Mouse (Mus musculus) intestine, embryonic 14.5 days (tissue): ENCODE measurements around the gene Smad9. TPM values are rescaled to one million over a fixed set of nuclear protein-coding genes. Genes with fewer than 3 reads are reported as not detected.

Experiments used
- ATAC-seq: fragments of 200-750 bp; cut with Nextera tagmentation; replicated peaks from 2 replicates; pipeline ENCODE4 v1.8.0; 2017; ENCODE audit warnings: low read depth, moderate number of reproducible peaks, moderate TSS enrichment, moderate library complexity; ENCODE audit not compliant: low FRiP score, low TSS enrichment
- DNase-seq: peaks from one replicate; pipeline ENCODE4 v3.0.0-alpha.2; 2018; ENCODE audit warnings: low spot score
- H3K27ac ChIP-seq: fragments of 300-500 bp; sonication (generic); 2 replicates; pipeline ENCODE4 v1.5.1; 2014; ENCODE audit warnings: low read depth, mild to moderate bottlenecking, control low read depth
- H3K27me3 ChIP-seq: fragments of 300-500 bp; sonication (generic); replicated peaks from 2 replicates; pipeline ENCODE4 v1.6.1; 2014; ENCODE audit warnings: low read length, control low read depth; ENCODE audit not compliant: control insufficient read depth, insufficient read depth
- H3K36me3 ChIP-seq: fragments of 300-500 bp; sonication (generic); 2 replicates; pipeline ENCODE4 v1.6.1; 2014; ENCODE audit warnings: low read length, control low read depth; ENCODE audit not compliant: control insufficient read depth, insufficient read depth
- H3K4me1 ChIP-seq: fragments of 300-500 bp; sonication (generic); replicated peaks from 2 replicates; pipeline ENCODE4 v1.6.1; 2014; ENCODE audit warnings: low read length, control low read depth, mixed read lengths; ENCODE audit not compliant: control insufficient read depth, insufficient read depth
- H3K4me2 ChIP-seq: fragments of 300-500 bp; sonication (generic); 2 replicates; pipeline ENCODE4 v1.6.1; 2014; ENCODE audit warnings: low read length
- H3K4me3 ChIP-seq: fragments of 300-500 bp; sonication (generic); 2 replicates; pipeline ENCODE4 v1.5.1; 2014; ENCODE audit warnings: low read depth, low read length, control low read depth, mixed read lengths
- H3K9ac ChIP-seq: fragments of 300-500 bp; sonication (generic); 2 replicates; pipeline ENCODE4 v1.6.1; 2014; ENCODE audit warnings: mild to moderate bottlenecking, low read length
- H3K9me3 ChIP-seq: fragments of 300-500 bp; sonication (generic); 2 replicates; pipeline ENCODE4 v1.6.1; 2016; ENCODE audit warnings: low read length, control low read depth; ENCODE audit not compliant: control insufficient read depth
- WGBS: fragments of 180-500 bp; shearing (Covaris S2); extraction: QIAGEN DNeasy Blood & Tissue Kit; methylation state at CpG from one replicate; pipeline ENCODE4 v1.1.7; 2014; 5-methylcytosine and 5-hydroxymethylcytosine counted together
- polyA plus RNA-seq: library from polyadenylated mRNA; unstranded; fragments of >200 nt; fragmentation: Nextera tagmentation; extraction: Ambion mirVana; gene quantifications from 2 replicates; pipeline ENCODE4 v1.2.1, GENCODE M21; 2014

Gene Smad9
- polyA plus RNA-seq, 1 experiment from 2014 or later = 3.7 TPM

GRCm38 (mm10) chr3:54809111-54809510 is 53.7 kb downstream of the Smad9 start:
- Histone ChIP-seq H3K4me1 (peaks cover 17% of the 10 kb centered on the region), H3K27me3 (no peaks in the 10 kb centered on the region), H3K4me3 (no peak overlapping the region), H3K9me3 (no peaks in the 10 kb centered on the region), H3K27ac (no peak overlapping the region), H3K4me2 (no peak overlapping the region), H3K9ac (no peak overlapping the region), H3K36me3 (peaks cover 8% of the 10 kb centered on the region)
- 58% methylated on average over 5 of the region's 5 CpGs for WGBS
- no peak for DNase-seq
- ATAC-seq = no peak

- H3K27ac ChIP-seq = no peak overlapping the region
- no peaks in the 10 kb centered on the region for H3K9me3 ChIP-seq
- H3K4me1 ChIP-seq = peaks cover 4% of the 10 kb centered on the region
- no peaks in the 10 kb centered on the region for H3K27me3 ChIP-seq
- H3K4me2 ChIP-seq = no peak overlapping the region
- ATAC-seq (no peak), DNase-seq (no peak)
- no peak overlapping the region for H3K9ac ChIP-seq
- WGBS = 52% methylated on average over 1 of the region's 1 CpGs
- H3K36me3 ChIP-seq = no peaks in the 10 kb centered on the region
- H3K4me3 ChIP-seq = no peak overlapping the region
These were observed 56.2 kb downstream of the Smad9 start for GRCm38 (mm10) chr3:54811616-54812015.

- Histone ChIP-seq H3K27ac (no peak overlapping the region), H3K27me3 (no peaks in the 10 kb centered on the region), H3K4me3 (no peak overlapping the region), H3K4me2 (no peak overlapping the region), H3K36me3 (no peaks in the 10 kb centered on the region), H3K9me3 (no peaks in the 10 kb centered on the region), H3K9ac (no peak overlapping the region), H3K4me1 (no peaks in the 10 kb centered on the region)
- ATAC-seq (no peak), DNase-seq (peak; percentile 23)
- 75% methylated on average over 6 of the region's 6 CpGs for WGBS
These were observed 58.1 kb downstream of the Smad9 start for GRCm38 (mm10) chr3:54813418-54813988.

- ATAC-seq (no peak), DNase-seq (no peak)
- no peak overlapping the region for H3K27ac ChIP-seq
- H3K36me3 ChIP-seq = no peaks in the 10 kb centered on the region
- no peak overlapping the region for H3K4me2 ChIP-seq
- no peaks in the 10 kb centered on the region for H3K27me3 ChIP-seq
- H3K9ac ChIP-seq = no peak overlapping the region
- no peak overlapping the region for H3K4me3 ChIP-seq
- no peaks in the 10 kb centered on the region for H3K9me3 ChIP-seq
- 59% methylated on average over 6 of the region's 6 CpGs for WGBS
- H3K4me1 ChIP-seq = no peaks in the 10 kb centered on the region
These were observed 59.2 kb downstream of the Smad9 start for GRCm38 (mm10) chr3:54814622-54815021.

GRCm38 (mm10) chr3:54815292-54815691 is 59.9 kb downstream of the Smad9 start:
- 23% methylated on average over 3 of the region's 3 CpGs for WGBS
- no peaks in the 10 kb centered on the region for H3K27me3 ChIP-seq
- H3K4me3 ChIP-seq = no peak overlapping the region
- H3K4me1 ChIP-seq = no peaks in the 10 kb centered on the region
- no peak overlapping the region for H3K27ac ChIP-seq
- H3K36me3 ChIP-seq = no peaks in the 10 kb centered on the region
- DNase-seq (peak; percentile 70), ATAC-seq (no peak)
- no peak overlapping the region for H3K4me2 ChIP-seq
- no peaks in the 10 kb centered on the region for H3K9me3 ChIP-seq
- no peak overlapping the region for H3K9ac ChIP-seq

GRCm38 (mm10) chr3:54822526-54822925 is 67.1 kb downstream of the Smad9 start:
- no peak for ATAC-seq
- WGBS = 70% methylated on average over 5 of the region's 5 CpGs

GRCm38 (mm10) chr3:54832491-54832890 is 77.1 kb downstream of the Smad9 start:
- H3K9me3 ChIP-seq = no peaks in the 10 kb centered on the region
- H3K27ac ChIP-seq = no peak overlapping the region
- H3K9ac ChIP-seq = no peak overlapping the region
- ATAC-seq (no peak), DNase-seq (no peak)
- H3K4me1 ChIP-seq = no peaks in the 10 kb centered on the region
- no peaks in the 10 kb centered on the region for H3K27me3 ChIP-seq
- no peak overlapping the region for H3K4me3 ChIP-seq
- H3K4me2 ChIP-seq = no peak overlapping the region
- H3K36me3 ChIP-seq = no peaks in the 10 kb centered on the region
- 83% methylated on average over 3 of the region's 3 CpGs for WGBS

More at GRCm38 (mm10) chr3:54822526-54822925, 67.1 kb downstream of the Smad9 start:
- no peaks in the 10 kb centered on the region for H3K36me3 ChIP-seq
- H3K9ac ChIP-seq = no peak overlapping the region
- no peaks in the 10 kb centered on the region for H3K9me3 ChIP-seq
- no peak overlapping the region for H3K4me2 ChIP-seq
- no peaks in the 10 kb centered on the region for H3K27me3 ChIP-seq
- H3K27ac ChIP-seq = no peak overlapping the region
- H3K4me1 ChIP-seq = no peaks in the 10 kb centered on the region
- DNase-seq = no peak
- H3K4me3 ChIP-seq = no peak overlapping the region

- Histone ChIP-seq H3K36me3 (no peaks in the 10 kb centered on the region), H3K9ac (no peak overlapping the region), H3K27ac (no peak overlapping the region), H3K4me1 (no peaks in the 10 kb centered on the region), H3K4me3 (no peak overlapping the region), H3K4me2 (no peak overlapping the region), H3K9me3 (no peaks in the 10 kb centered on the region), H3K27me3 (no peaks in the 10 kb centered on the region)
- WGBS = 58% methylated on average over 2 of the region's 2 CpGs
- no peak for ATAC-seq
- no peak for DNase-seq
These were observed 80.0 kb downstream of the Smad9 start for GRCm38 (mm10) chr3:54835421-54835820.
